Mouse (Mus musculus): Measurements from ENCODE around the gene Pinlyp. TPM values are rescaled to one million over a fixed set of nuclear protein-coding genes. Genes with fewer than 3 reads are reported as not detected.
A peak's percentile ranks its signal among the peaks of the same experiment; 100 is the strongest.

The Pinlyp gene
- polyA plus RNA-seq, 1 experiment from 2014 or later: not detected

GRCm38 (mm10) chr7:24587330-24588105 lies 41.6 kb upstream of the Pinlyp start, which contains the start of the genes Ethe1 and Zfp575:
Gene Ethe1 (plus strand): TSS chr7:24587543.
Gene Zfp575 (minus strand): TSS chr7:24587641.
- H3K9ac ChIP-seq: peak within 1 kb of the TSS; percentile 83
- H3K4me2 ChIP-seq (replicated peaks): peak within 1 kb of the TSS; percentile 67
- peak within 1 kb of the TSS; percentile 58 for H3K4me3 ChIP-seq (replicated peaks; ENCODE audit: low read length)
- H3K9me3 ChIP-seq (ENCODE audit: control insufficient read depth, low read length): no peaks in the 10 kb centered on the region
- 0 out of 2 replicates have a peak, but pooled peaks cover 2% of the 10 kb centered on the region for H3K4me1 ChIP-seq (replicated peaks; ENCODE audit: control insufficient read depth, insufficient read depth, low read length)
- 5% methylated on average over 30 of the region's 30 CpGs for WGBS
- H3K27me3 ChIP-seq (ENCODE audit: control insufficient read depth, insufficient read depth, low read length): peaks cover 15% of the 10 kb centered on the region
- H3K36me3 ChIP-seq (replicated peaks; ENCODE audit: control insufficient read depth, insufficient read depth): no peaks in the 10 kb centered on the region
- H3K27ac ChIP-seq: peak within 1 kb of the TSS; percentile 60
- DNase-seq (ENCODE audit: low spot score): peak; percentile 87
- peak; percentile 83 for ATAC-seq (ENCODE audit: low FRiP score)

GRCm38 (mm10) chr7:24586828-24587227 lies 40.9 kb upstream of the Pinlyp start:
- H3K4me3 ChIP-seq (replicated peaks; ENCODE audit: low read length): peak overlapping the region; percentile 58
- peak overlapping the region; percentile 60; the same call in 1 of the 2 replicates for H3K27ac ChIP-seq
- peak overlapping the region; percentile 83 for H3K9ac ChIP-seq
- DNase-seq (ENCODE audit: low spot score) (no peak), ATAC-seq (ENCODE audit: low FRiP score) (peak; percentile 56)
- peaks cover 15% of the 10 kb centered on the region for H3K27me3 ChIP-seq (ENCODE audit: control insufficient read depth, insufficient read depth, low read length)
- 0 out of 2 replicates have a peak, but pooled peaks cover 2% of the 10 kb centered on the region for H3K4me1 ChIP-seq (replicated peaks; ENCODE audit: control insufficient read depth, insufficient read depth, low read length)
- H3K4me2 ChIP-seq (replicated peaks): peak overlapping the region; percentile 67
- no peaks in the 10 kb centered on the region for H3K36me3 ChIP-seq (replicated peaks; ENCODE audit: control insufficient read depth, insufficient read depth)
- WGBS: 11% methylated on average over 8 of the region's 8 CpGs
- H3K9me3 ChIP-seq (ENCODE audit: control insufficient read depth, low read length): no peaks in the 10 kb centered on the region

- ATAC-seq (ENCODE audit: low FRiP score) (no peak), DNase-seq (ENCODE audit: low spot score) (no peak)
- 43% methylated on average over 16 of the region's 16 CpGs for WGBS
- Histone ChIP-seq H3K27ac (no peak overlapping the region), H3K27me3 (ENCODE audit: control insufficient read depth, insufficient read depth, low read length) (peaks cover 15% of the 10 kb centered on the region), H3K4me1 (replicated peaks; ENCODE audit: control insufficient read depth, insufficient read depth, low read length) (0 out of 2 replicates have a peak, but pooled peaks cover 2% of the 10 kb centered on the region), H3K36me3 (replicated peaks; ENCODE audit: control insufficient read depth, insufficient read depth) (no peaks in the 10 kb centered on the region), H3K4me2 (replicated peaks) (no peak overlapping the region), H3K9me3 (ENCODE audit: control insufficient read depth, low read length) (no peaks in the 10 kb centered on the region), H3K4me3 (replicated peaks; ENCODE audit: low read length) (peak overlapping the region; percentile 8; the same call in 1 of the 2 replicates), H3K9ac (no peak overlapping the region)
Observed at GRCm38 (mm10) chr7:24585995-24586394, 40.1 kb upstream of the Pinlyp start.

- Histone ChIP-seq H3K4me1 (replicated peaks; ENCODE audit: control insufficient read depth, insufficient read depth, low read length) (0 out of 2 replicates have a peak, but pooled peaks cover 2% of the 10 kb centered on the region), H3K9ac (no peak overlapping the region), H3K27ac (no peak overlapping the region), H3K9me3 (ENCODE audit: control insufficient read depth, low read length) (no peaks in the 10 kb centered on the region), H3K4me3 (replicated peaks; ENCODE audit: low read length) (no peak overlapping the region), H3K36me3 (replicated peaks; ENCODE audit: control insufficient read depth, insufficient read depth) (no peaks in the 10 kb centered on the region), H3K27me3 (ENCODE audit: control insufficient read depth, insufficient read depth, low read length) (peaks cover 15% of the 10 kb centered on the region), H3K4me2 (replicated peaks) (no peak overlapping the region)
- ATAC-seq (ENCODE audit: low FRiP score) (no peak), DNase-seq (ENCODE audit: low spot score) (no peak)
- WGBS: 90% methylated on average over 6 of the region's 6 CpGs
Observed at GRCm38 (mm10) chr7:24584876-24585275, 39.0 kb upstream of the Pinlyp start.

- 89% methylated on average over 10 of the region's 10 CpGs for WGBS
- no peak for ATAC-seq (ENCODE audit: low FRiP score)
- no peak overlapping the region for H3K4me3 ChIP-seq (replicated peaks; ENCODE audit: low read length)
Observed at GRCm38 (mm10) chr7:24577811-24578210, 31.9 kb upstream of the Pinlyp start.

GRCm38 (mm10) chr7:24574224-24574796 lies 28.4 kb upstream of the Pinlyp start:
- WGBS: 63% methylated on average over 12 of the region's 12 CpGs
- no peak for ATAC-seq (ENCODE audit: low FRiP score)
- H3K36me3 ChIP-seq (replicated peaks; ENCODE audit: control insufficient read depth, insufficient read depth): peaks cover 3% of the 10 kb centered on the region; the same call in 1 of the 2 replicates
- H3K4me1 ChIP-seq (replicated peaks; ENCODE audit: control insufficient read depth, insufficient read depth, low read length): no peaks in the 10 kb centered on the region
- H3K4me3 ChIP-seq (replicated peaks; ENCODE audit: low read length): no peak overlapping the region
- no peak for DNase-seq (ENCODE audit: low spot score)
- H3K27me3 ChIP-seq (ENCODE audit: control insufficient read depth, insufficient read depth, low read length): no peaks in the 10 kb centered on the region
- no peak overlapping the region for H3K4me2 ChIP-seq (replicated peaks)
- no peaks in the 10 kb centered on the region for H3K9me3 ChIP-seq (ENCODE audit: control insufficient read depth, low read length)
- H3K27ac ChIP-seq: no peak overlapping the region
- H3K9ac ChIP-seq: no peak overlapping the region

More at GRCm38 (mm10) chr7:24577811-24578210, 31.9 kb upstream of the Pinlyp start:
- no peak overlapping the region for H3K27ac ChIP-seq
- H3K27me3 ChIP-seq (ENCODE audit: control insufficient read depth, insufficient read depth, low read length): no peaks in the 10 kb centered on the region
- H3K36me3 ChIP-seq (replicated peaks; ENCODE audit: control insufficient read depth, insufficient read depth): no peaks in the 10 kb centered on the region
- no peak overlapping the region for H3K4me2 ChIP-seq (replicated peaks)
- no peaks in the 10 kb centered on the region for H3K4me1 ChIP-seq (replicated peaks; ENCODE audit: control insufficient read depth, insufficient read depth, low read length)
- no peaks in the 10 kb centered on the region for H3K9me3 ChIP-seq (ENCODE audit: control insufficient read depth, low read length)
- H3K9ac ChIP-seq: no peak overlapping the region
- DNase-seq (ENCODE audit: low spot score): no peak

GRCm38 (mm10) chr7:24572455-24572854 lies 26.5 kb upstream of the Pinlyp start:
- H3K4me1 ChIP-seq (replicated peaks; ENCODE audit: control insufficient read depth, insufficient read depth, low read length): no peaks in the 10 kb centered on the region
- no peak overlapping the region for H3K9ac ChIP-seq
- WGBS: 47% methylated on average over 5 of the region's 5 CpGs
- H3K36me3 ChIP-seq (replicated peaks; ENCODE audit: control insufficient read depth, insufficient read depth): peaks cover 18% of the 10 kb centered on the region
- H3K27ac ChIP-seq: no peak overlapping the region
- no peak overlapping the region for H3K4me3 ChIP-seq (replicated peaks; ENCODE audit: low read length)
- no peak overlapping the region for H3K4me2 ChIP-seq (replicated peaks)
- no peaks in the 10 kb centered on the region for H3K27me3 ChIP-seq (ENCODE audit: control insufficient read depth, insufficient read depth, low read length)
- H3K9me3 ChIP-seq (ENCODE audit: control insufficient read depth, low read length): no peaks in the 10 kb centered on the region
- ATAC-seq (ENCODE audit: low FRiP score) (no peak), DNase-seq (ENCODE audit: low spot score) (no peak)

- Histone ChIP-seq H3K36me3 (replicated peaks; ENCODE audit: control insufficient read depth, insufficient read depth) (peaks cover 32% of the 10 kb centered on the region), H3K9me3 (ENCODE audit: control insufficient read depth, low read length) (no peaks in the 10 kb centered on the region), H3K4me2 (replicated peaks) (no peak overlapping the region), H3K4me3 (replicated peaks; ENCODE audit: low read length) (no peak overlapping the region), H3K27me3 (ENCODE audit: control insufficient read depth, insufficient read depth, low read length) (no peaks in the 10 kb centered on the region), H3K4me1 (replicated peaks; ENCODE audit: control insufficient read depth, insufficient read depth, low read length) (no peaks in the 10 kb centered on the region), H3K27ac (no peak overlapping the region), H3K9ac (no peak overlapping the region)
- WGBS: 88% methylated on average over 4 of the region's 4 CpGs
- no peak for DNase-seq (ENCODE audit: low spot score)
- ATAC-seq (ENCODE audit: low FRiP score): no peak
Observed at GRCm38 (mm10) chr7:24571071-24571470, 25.2 kb upstream of the Pinlyp start.

- 93% methylated on average over 4 of the region's 4 CpGs for WGBS
- no peak for DNase-seq (ENCODE audit: low spot score)
- H3K27me3 ChIP-seq (ENCODE audit: control insufficient read depth, insufficient read depth, low read length): no peaks in the 10 kb centered on the region
- no peaks in the 10 kb centered on the region for H3K4me1 ChIP-seq (replicated peaks; ENCODE audit: control insufficient read depth, insufficient read depth, low read length)
- H3K9ac ChIP-seq: no peak overlapping the region
- H3K27ac ChIP-seq: no peak overlapping the region
- H3K4me2 ChIP-seq (replicated peaks): no peak overlapping the region
- H3K36me3 ChIP-seq (replicated peaks; ENCODE audit: control insufficient read depth, insufficient read depth): peaks cover 41% of the 10 kb centered on the region
- no peaks in the 10 kb centered on the region for H3K9me3 ChIP-seq (ENCODE audit: control insufficient read depth, low read length)
- no peak overlapping the region for H3K4me3 ChIP-seq (replicated peaks; ENCODE audit: low read length)
- no peak for ATAC-seq (ENCODE audit: low FRiP score)
Observed at GRCm38 (mm10) chr7:24568512-24568911, 22.6 kb upstream of the Pinlyp start.

Measured in hindbrain, embryonic 14.5 days (tissue).